Mouse (Mus musculus): Measurements from ENCODE around the gene Atp6v1a. TPM values are rescaled to one million over a fixed set of nuclear protein-coding genes. Genes with fewer than 3 reads are reported as not detected.

The Atp6v1a gene
- polyA plus RNA-seq, 1 experiment = 34.4 TPM

DNA sequence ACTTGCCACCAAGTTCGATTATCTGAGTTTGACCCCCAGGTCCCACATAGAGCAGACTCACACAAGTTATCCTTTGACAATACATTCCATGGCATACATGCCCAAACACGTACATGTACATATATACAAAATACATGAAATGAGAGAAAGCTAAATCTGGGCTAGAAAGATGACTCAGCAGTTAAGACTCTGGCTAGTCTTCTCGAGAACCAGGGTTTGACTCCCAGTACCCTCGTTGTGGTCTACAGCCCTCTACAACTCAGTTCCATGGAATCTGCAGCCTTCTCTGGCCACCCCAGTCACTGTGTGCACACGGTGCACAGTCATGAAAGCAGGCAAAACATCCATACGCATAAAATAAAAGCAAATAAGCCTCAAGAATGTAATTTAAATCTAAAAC lies 87.1 kb downstream of the Atp6v1a start:
- DNase-seq = no peak
- Histone ChIP-seq H3K4me1 (ENCODE audit: control insufficient read depth, insufficient read depth, low read length) (no peaks in the 10 kb centered on the region), H3K4me3 (replicated peaks; ENCODE audit: extremely low read depth, low read depth, low read length) (no peak overlapping the region)
- 79% methylated on average over 6 of the region's 6 CpGs for WGBS
- TF ChIP-seq POLR2A (IDR thresholded peaks at IDR 0.05; ENCODE audit: borderline replicate concordance, extremely low read depth, low read depth, low read length) = no peak
- no peak for TF ChIP-seq CTCF (IDR thresholded peaks at IDR 0.05; ENCODE audit: insufficient read depth, low read length)

DNA sequence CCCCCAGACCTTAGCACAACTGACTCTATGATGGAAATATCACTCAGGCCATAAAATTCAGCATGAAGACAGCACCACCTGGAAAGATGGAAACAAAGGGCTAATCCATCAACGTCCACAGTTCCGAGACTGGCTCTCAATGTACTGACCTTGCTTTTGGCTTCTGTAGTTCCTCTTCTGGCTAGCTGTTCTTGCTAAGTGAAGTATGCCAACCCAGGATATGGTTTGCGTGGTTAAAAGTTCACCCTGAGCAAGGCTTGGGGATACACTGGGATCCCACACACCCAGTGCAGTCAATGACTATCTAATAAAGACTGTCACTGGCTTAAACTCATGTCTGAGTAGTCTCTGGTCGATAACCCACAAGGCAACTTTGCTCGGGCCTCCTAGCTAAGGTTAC lies 89.4 kb downstream of the Atp6v1a start:
- Histone ChIP-seq H3K4me1 (ENCODE audit: control insufficient read depth, insufficient read depth, low read length) (no peaks in the 10 kb centered on the region), H3K4me3 (replicated peaks; ENCODE audit: extremely low read depth, low read depth, low read length) (no peak overlapping the region)
- DNase-seq = no peak
- no peak for TF ChIP-seq POLR2A (IDR thresholded peaks at IDR 0.05; ENCODE audit: borderline replicate concordance, extremely low read depth, low read depth, low read length)
- no peak for TF ChIP-seq CTCF (IDR thresholded peaks at IDR 0.05; ENCODE audit: insufficient read depth, low read length)
- 66% methylated on average over 5 of the region's 5 CpGs for whole genome bisulfite sequencing

GRCm38 (mm10) chr16:44039112-44039511 lies 100.4 kb downstream of the Atp6v1a start:
- 83% methylated on average over 4 of the region's 4 CpGs for WGBS
- H3K4me1 ChIP-seq (ENCODE audit: control insufficient read depth, insufficient read depth, low read length) = no peaks in the 10 kb centered on the region
- no peak for DNase-seq
- no peak for TF ChIP-seq POLR2A (IDR thresholded peaks at IDR 0.05; ENCODE audit: borderline replicate concordance, extremely low read depth, low read depth, low read length)
- TF ChIP-seq CTCF (IDR thresholded peaks at IDR 0.05; ENCODE audit: insufficient read depth, low read length) = peak; percentile 24; the same call in 1 of the 2 replicates
- H3K4me3 ChIP-seq (replicated peaks; ENCODE audit: extremely low read depth, low read depth, low read length) = no peak overlapping the region

Other genes starting within 250 kb of the Atp6v1a start
- 2.0 and 2.1 TPM in 2 replicates for gene Ccdc191, start 249.9 kb downstream of the Atp6v1a start, polyA plus RNA-seq (2012; rRNA removed)
- gene Qtrt2, start 212.9 kb downstream of the Atp6v1a start, polyA plus RNA-seq (2012; rRNA removed) = 10.8 and 16.1 TPM in 2 replicates
- 1.6 and 2.3 TPM in 2 replicates for gene Zdhhc23, start 159.9 kb downstream of the Atp6v1a start, polyA plus RNA-seq (2012; rRNA removed)
- 0.62 and 1.3 TPM in 2 replicates for gene Gramd1c, start 76.4 kb downstream of the Atp6v1a start, polyA plus RNA-seq (2012; rRNA removed)
- 8.3 and 9.3 TPM in 2 replicates for gene Naa50, start 125 bp upstream of the Atp6v1a start, polyA plus RNA-seq (2012; rRNA removed)
- gene Usf3, start 33.5 kb upstream of the Atp6v1a start, polyA plus RNA-seq (2012; rRNA removed) = 6.8 and 10.9 TPM in 2 replicates
- 2.9 and 4.3 TPM in 2 replicates for gene Sidt1, start 193.5 kb upstream of the Atp6v1a start, polyA plus RNA-seq (2012; rRNA removed)
- 7.6 and 8.9 TPM in 2 replicates for gene Spice1, start 207.4 kb upstream of the Atp6v1a start, polyA plus RNA-seq (2012; rRNA removed)

Measured in lung, adult 2 months (tissue).